Mouse (Mus musculus) embryonic facial prominence, embryonic 14.5 days (tissue): ENCODE data around the gene Man2b2. TPM values are rescaled to one million over a fixed set of nuclear protein-coding genes. Genes with fewer than 3 reads are reported as not detected.
A peak's percentile ranks its signal among the peaks of the same experiment; 100 is the strongest.

Experiments used
- ATAC-seq: fragments of 200-750 bp; cut with Nextera tagmentation; 2 replicates; pipeline ENCODE4 v1.8.0; 2017; ENCODE audit warnings: low read depth, moderate number of reproducible peaks, moderate TSS enrichment
- DNase-seq: peaks from one replicate; pipeline ENCODE4 v3.0.0-alpha.2; 2015; ENCODE audit warnings: low spot score
- H3K27ac ChIP-seq: fragments of 300-500 bp; sonication (generic); replicated peaks from 2 replicates; pipeline ENCODE4 v1.5.1; 2014; ENCODE audit warnings: low read depth, mild to moderate bottlenecking, low read length, moderate library complexity
- H3K27me3 ChIP-seq: fragments of 300-500 bp; sonication (generic); replicated peaks from 2 replicates; pipeline ENCODE4 v1.6.1; 2014; ENCODE audit warnings: low read length; ENCODE audit not compliant: control insufficient read depth, insufficient read depth
- H3K36me3 ChIP-seq: fragments of 300-500 bp; sonication (generic); 2 replicates; pipeline ENCODE4 v1.6.1; 2014; ENCODE audit warnings: low read length, mixed read lengths; ENCODE audit not compliant: control insufficient read depth, insufficient read depth
- H3K4me1 ChIP-seq: fragments of 300-500 bp; sonication (generic); 2 replicates; pipeline ENCODE4 v1.6.1; 2014; ENCODE audit warnings: antibody characterized with exemption, low read length; ENCODE audit not compliant: control insufficient read depth, insufficient read depth
- H3K4me2 ChIP-seq: fragments of 300-500 bp; sonication (generic); 2 replicates; pipeline ENCODE4 v1.6.1; 2014; ENCODE audit warnings: low read depth, mild to moderate bottlenecking, low read length, moderate library complexity, mixed read lengths
- H3K4me3 ChIP-seq: fragments of 300-500 bp; sonication (generic); 2 replicates; pipeline ENCODE4 v1.5.1; 2014; ENCODE audit warnings: low read depth, mild to moderate bottlenecking, low read length
- H3K9ac ChIP-seq: fragments of 300-500 bp; sonication (generic); 2 replicates; pipeline ENCODE4 v1.6.1; 2014; ENCODE audit warnings: low read depth, mild to moderate bottlenecking, low read length, moderate library complexity, mixed read lengths
- H3K9me3 ChIP-seq: fragments of 300-500 bp; sonication (generic); 2 replicates; pipeline ENCODE4 v1.6.1; 2016; ENCODE audit warnings: low read length; ENCODE audit not compliant: control insufficient read depth
- WGBS: fragments of 180-500 bp; shearing (Covaris S2); extraction: QIAGEN DNeasy Blood & Tissue Kit; methylation state at CpG from one replicate; pipeline ENCODE4 v1.1.7; 2014; 5-methylcytosine and 5-hydroxymethylcytosine counted together
- polyA plus RNA-seq: library from polyadenylated mRNA; unstranded; fragments of >200 nt; fragmentation: Nextera tagmentation; extraction: Ambion mirVana; gene quantifications from 2 replicates; pipeline ENCODE4 v1.2.1, GENCODE M21; 2014

Gene Man2b2
- polyA plus RNA-seq, 1 experiment from 2014 or later = 22.2 TPM

- Histone ChIP-seq H3K27ac (no peak within 1 kb of the TSS), H3K4me1 (no peaks in the 10 kb centered on the region; the same call in 1 of the 2 replicates), H3K36me3 (no peaks in the 10 kb centered on the region), H3K4me2 (peak within 1 kb of the TSS; percentile 82), H3K9me3 (no peaks in the 10 kb centered on the region), H3K9ac (peak within 1 kb of the TSS; percentile 51), H3K27me3 (peaks cover 85% of the 10 kb centered on the region), H3K4me3 (peak within 1 kb of the TSS; percentile 45)
- ATAC-seq (no peak), DNase-seq (no peak)
- 2% methylated on average over 39 of the region's 108 CpGs for WGBS
Observed at GRCm38 (mm10) chr5:36868266-36869090, 38.0 kb upstream of the Man2b2 start, which contains the start of gene Ppp2r2c. TSS of gene Ppp2r2c (plus strand) at chr5:36868513.

- 8% methylated on average over 6 of the region's 6 CpGs for WGBS
Observed at GRCm38 (mm10) chr5:36867561-36867960, 37.1 kb upstream of the Man2b2 start.

GRCm38 (mm10) chr5:36866701-36867250 lies 36.3 kb upstream of the Man2b2 start:
- H3K27me3 ChIP-seq = peaks cover 83% of the 10 kb centered on the region
- no peaks in the 10 kb centered on the region for H3K36me3 ChIP-seq
- DNase-seq (no peak), ATAC-seq (no peak)
- no peaks in the 10 kb centered on the region for H3K9me3 ChIP-seq
- no peak overlapping the region for H3K4me2 ChIP-seq
- 61% methylated on average over 7 of the region's 7 CpGs for WGBS
- no peaks in the 10 kb centered on the region; the same call in 1 of the 2 replicates for H3K4me1 ChIP-seq
- H3K4me3 ChIP-seq = no peak overlapping the region
- no peak overlapping the region for H3K9ac ChIP-seq
- H3K27ac ChIP-seq = no peak overlapping the region

More at GRCm38 (mm10) chr5:36867561-36867960, 37.1 kb upstream of the Man2b2 start:
- Histone ChIP-seq H3K9ac (no peak overlapping the region), H3K9me3 (no peaks in the 10 kb centered on the region), H3K27ac (no peak overlapping the region), H3K27me3 (peaks cover 82% of the 10 kb centered on the region), H3K4me2 (no peak overlapping the region), H3K4me1 (no peaks in the 10 kb centered on the region; the same call in 1 of the 2 replicates), H3K4me3 (no peak overlapping the region), H3K36me3 (no peaks in the 10 kb centered on the region)
- ATAC-seq (no peak), DNase-seq (no peak)

GRCm38 (mm10) chr5:36861084-36861483 lies 30.6 kb upstream of the Man2b2 start:
- no peaks in the 10 kb centered on the region for H3K4me1 ChIP-seq
- no peak overlapping the region for H3K27ac ChIP-seq
- H3K4me3 ChIP-seq = no peak overlapping the region
- no peak overlapping the region for H3K4me2 ChIP-seq
- ATAC-seq (no peak), DNase-seq (no peak)
- WGBS = 82% methylated on average over 2 of the region's 2 CpGs
- no peak overlapping the region for H3K9ac ChIP-seq
- H3K9me3 ChIP-seq = peaks cover 3% of the 10 kb centered on the region; the same call in 1 of the 2 replicates
- H3K27me3 ChIP-seq = peaks cover 29% of the 10 kb centered on the region
- H3K36me3 ChIP-seq = no peaks in the 10 kb centered on the region

- no peak overlapping the region for H3K27ac ChIP-seq
- no peaks in the 10 kb centered on the region for H3K4me1 ChIP-seq
- 73% methylated on average over 5 of the region's 5 CpGs for WGBS
- H3K4me2 ChIP-seq = no peak overlapping the region
- H3K27me3 ChIP-seq = peaks cover 10% of the 10 kb centered on the region
- H3K9me3 ChIP-seq = peaks cover 3% of the 10 kb centered on the region; the same call in 1 of the 2 replicates
- no peak for DNase-seq
- no peak overlapping the region for H3K4me3 ChIP-seq
- no peaks in the 10 kb centered on the region for H3K36me3 ChIP-seq
- ATAC-seq = no peak
- H3K9ac ChIP-seq = no peak overlapping the region
Observed at GRCm38 (mm10) chr5:36857546-36857945, 27.1 kb upstream of the Man2b2 start.

- 88% methylated on average over 7 of the region's 7 CpGs for WGBS
- no peaks in the 10 kb centered on the region for H3K36me3 ChIP-seq
- no peak for ATAC-seq
Observed at GRCm38 (mm10) chr5:36856529-36856928, 26.1 kb upstream of the Man2b2 start.

GRCm38 (mm10) chr5:36855180-36855579 lies 24.7 kb upstream of the Man2b2 start:
- H3K4me2 ChIP-seq = no peak overlapping the region
- H3K4me3 ChIP-seq = no peak overlapping the region
- WGBS = 79% methylated on average over 3 of the region's 3 CpGs
- peaks cover 2% of the 10 kb centered on the region; the same call in 1 of the 2 replicates for H3K27me3 ChIP-seq
- DNase-seq (no peak), ATAC-seq (no peak)
- H3K4me1 ChIP-seq = no peaks in the 10 kb centered on the region
- H3K9ac ChIP-seq = no peak overlapping the region
- H3K27ac ChIP-seq = no peak overlapping the region
- H3K9me3 ChIP-seq = no peaks in the 10 kb centered on the region
- no peaks in the 10 kb centered on the region for H3K36me3 ChIP-seq

More at GRCm38 (mm10) chr5:36856529-36856928, 26.1 kb upstream of the Man2b2 start:
- Histone ChIP-seq H3K27me3 (peaks cover 2% of the 10 kb centered on the region; the same call in 1 of the 2 replicates), H3K4me3 (no peak overlapping the region), H3K4me2 (no peak overlapping the region), H3K4me1 (no peaks in the 10 kb centered on the region), H3K27ac (no peak overlapping the region), H3K9ac (no peak overlapping the region), H3K9me3 (peaks cover 3% of the 10 kb centered on the region; the same call in 1 of the 2 replicates)
- no peak for DNase-seq

GRCm38 (mm10) chr5:36851572-36851971 lies 21.1 kb upstream of the Man2b2 start:
- Histone ChIP-seq H3K27ac (no peak overlapping the region), H3K4me1 (no peaks in the 10 kb centered on the region), H3K27me3 (0 out of 2 replicates have a peak, but pooled peaks cover 2% of the 10 kb centered on the region), H3K4me2 (no peak overlapping the region), H3K9ac (no peak overlapping the region), H3K4me3 (no peak overlapping the region), H3K9me3 (no peaks in the 10 kb centered on the region), H3K36me3 (no peaks in the 10 kb centered on the region)
- ATAC-seq (no peak), DNase-seq (no peak)
- WGBS = 62% methylated on average over 4 of the region's 4 CpGs
